Mouse (Mus musculus) cerebellum, adult 2 months (tissue): ENCODE results near the gene Cldn24.

Source experiments
- CTCF ChIP-seq: fragments of 200-500 bp; IDR thresholded peaks from 2 replicates; pipeline ENCODE4 v1.5.1; 2011; ENCODE audit warnings: low read depth, mild to moderate bottlenecking, control low read depth, low read length, moderate library complexity, borderline replicate concordance; ENCODE audit not compliant: insufficient read depth
- POLR2A ChIP-seq: fragments of 200-500 bp; IDR thresholded peaks from 2 replicates; pipeline ENCODE4 v1.6.1; 2011; ENCODE audit warnings: low read length, control low read depth, borderline replicate concordance; ENCODE audit not compliant: insufficient read depth

GRCm38 (mm10) chr8:47851824-47852502 is 30.0 kb downstream of the Cldn24 start:
- TF ChIP-seq CTCF (no peak), POLR2A (no peak)
